Comparison of ENCODE assay signal across 8 mouse cellular contexts in genomic region chr11:90369115-90369514, GRCm38 (mm10). TPM values are rescaled to one million over a fixed set of nuclear protein-coding genes. Genes with fewer than 3 reads are reported as not detected.
DNase-seq lines count a peak whose midpoint lies in the region; ATAC-seq and TF ChIP-seq lines count a peak whose summit lies in the region.

No protein-coding gene starts in this region.

- H3K9me3 ChIP-seq in heart, embryonic 10.5 days = no peaks in the 10 kb centered on the region
- no peaks in the 10 kb centered on the region for H3K9me3 ChIP-seq in heart, embryonic 13.5 days
- H3K9me3 ChIP-seq in limb, embryonic 14.5 days (ENCODE audit: control insufficient read depth, low read length) = no peaks in the 10 kb centered on the region
- no peaks in the 10 kb centered on the region for H3K9me3 ChIP-seq in neural tube, embryonic 13.5 days

- peak overlapping the region; percentile 48 for H3K27ac ChIP-seq in heart, embryonic 10.5 days
- peak overlapping the region; percentile 89 for H3K27ac ChIP-seq in heart, embryonic 13.5 days (replicated peaks)
- H3K27ac ChIP-seq in limb, embryonic 14.5 days (replicated peaks; ENCODE audit: low read depth, low read length) = peak overlapping the region; percentile 59
- H3K27ac ChIP-seq in neural tube, embryonic 13.5 days (replicated peaks) = peak overlapping the region; percentile 82

- no peak for TF ChIP-seq POLR2A in limb, embryonic 14.5 days (IDR thresholded peaks at IDR 0.05; ENCODE audit: borderline replicate concordance, extremely low read depth, insufficient read depth, insufficient read length)

- DNase-seq in heart, embryonic 10.5 days (ENCODE audit: low spot score) = no peak
- DNase-seq in heart, adult 8-10 months (ENCODE audit: low spot score) = no peak
- no peak for DNase-seq in limb, embryonic 14.5 days (ENCODE audit: low spot score)
- DNase-seq in T-cell, adult 2 months (ENCODE audit: low spot score) = no peak
- DNase-seq in layer of hippocampus, postnatal 10 days (ENCODE audit: low spot score in 2 of 2) = no peak
- DNase-seq in frontal cortex, adult 2 months (ENCODE audit: extremely low spot score in 1 of 2, low spot score in 1 of 2) = no peak

- peaks cover 12% of the 10 kb centered on the region; the same call in 1 of the 2 replicates for H3K27me3 ChIP-seq in heart, embryonic 10.5 days (ENCODE audit: insufficient read depth, poor library complexity, severe bottlenecking)
- no peaks in the 10 kb centered on the region for H3K27me3 ChIP-seq in heart, embryonic 13.5 days (replicated peaks)
- no peaks in the 10 kb centered on the region for H3K27me3 ChIP-seq in limb, embryonic 14.5 days (ENCODE audit: control insufficient read depth, insufficient read depth, low read length)
- no peaks in the 10 kb centered on the region for H3K27me3 ChIP-seq in neural tube, embryonic 13.5 days

- H3K4me2 ChIP-seq in heart, embryonic 13.5 days = peak overlapping the region; percentile 61
- no peak overlapping the region; the same call in 1 of the 2 replicates for H3K4me2 ChIP-seq in limb, embryonic 14.5 days (replicated peaks; ENCODE audit: low read depth, low read length, severe bottlenecking)
- H3K4me2 ChIP-seq in neural tube, embryonic 13.5 days = no peak overlapping the region

- peaks cover 45% of the 10 kb centered on the region for H3K4me1 ChIP-seq in heart, embryonic 10.5 days
- peaks cover 54% of the 10 kb centered on the region for H3K4me1 ChIP-seq in heart, embryonic 13.5 days
- H3K4me1 ChIP-seq in limb, embryonic 14.5 days (ENCODE audit: control insufficient read depth, insufficient read depth, low read length) = peaks cover 44% of the 10 kb centered on the region
- peaks cover 34% of the 10 kb centered on the region for H3K4me1 ChIP-seq in neural tube, embryonic 13.5 days (replicated peaks)

- 21% methylated on average over 7 of the region's 7 CpGs for WGBS in heart, embryonic 10.5 days
- 20% methylated on average over 7 of the region's 7 CpGs for WGBS in heart, embryonic 13.5 days
- 24% methylated on average over 7 of the region's 7 CpGs for WGBS in limb, embryonic 14.5 days
- 27% methylated on average over 6 of the region's 7 CpGs for WGBS in neural tube, embryonic 13.5 days

- ATAC-seq in heart, embryonic 13.5 days (ENCODE audit: extremely low read depth, insufficient number of reproducible peaks, low FRiP score, low TSS enrichment) = no peak
- ATAC-seq in limb, embryonic 14.5 days (ENCODE audit: low FRiP score, low read depth) = no peak
- no peak for ATAC-seq in neural tube, embryonic 13.5 days (ENCODE audit: low read depth)

- 0 out of 2 replicates have a peak overlapping the region, but pooled peaks have one; percentile 22 for H3K4me3 ChIP-seq in heart, embryonic 10.5 days
- H3K4me3 ChIP-seq in heart, embryonic 13.5 days = no peak overlapping the region
- H3K4me3 ChIP-seq in limb, embryonic 14.5 days (replicated peaks; ENCODE audit: low read length) = no peak overlapping the region
- H3K4me3 ChIP-seq in neural tube, embryonic 13.5 days = no peak overlapping the region

- no peaks in the 10 kb centered on the region for H3K36me3 ChIP-seq in heart, embryonic 10.5 days
- H3K36me3 ChIP-seq in heart, embryonic 13.5 days = no peaks in the 10 kb centered on the region
- no peaks in the 10 kb centered on the region for H3K36me3 ChIP-seq in limb, embryonic 14.5 days (ENCODE audit: control insufficient read depth, insufficient read depth, low read length)
- no peaks in the 10 kb centered on the region for H3K36me3 ChIP-seq in neural tube, embryonic 13.5 days

- H3K9ac ChIP-seq in heart, embryonic 13.5 days = peak overlapping the region; percentile 38; the same call in 1 of the 2 replicates
- H3K9ac ChIP-seq in limb, embryonic 14.5 days (ENCODE audit: low read depth, low read length, severe bottlenecking) = peak overlapping the region; percentile 12
- H3K9ac ChIP-seq in neural tube, embryonic 13.5 days = 0 out of 2 replicates have a peak overlapping the region, but pooled peaks have one; percentile 10

RNA-seq across cellular contexts. Expression of gene Hlf, which starts 21.6 kb away (rescaled TPM):
- 1.7 and 3.3 TPM in 2 replicates for polyA plus RNA-seq in heart, embryonic 10.5 days (2016; fragmentation: Nextera tagmentation; extraction: Ambion mirVana)
- 10 to 100 TPM; 14.6 to 34.7 (median 21.5) TPM for total RNA-seq in heart, adult 8-10 months (2022)
- polyA plus RNA-seq in heart, embryonic 13.5 days (2015; fragmentation: Nextera tagmentation; extraction: Ambion mirVana) = 3.0 and 3.3 TPM in 2 replicates
- 2.8 and 3.7 TPM in 2 replicates for polyA plus RNA-seq in limb, embryonic 14.5 days (2012; rRNA removed)
- polyA plus RNA-seq in limb, embryonic 14.5 days (2014; fragmentation: Nextera tagmentation; extraction: Ambion mirVana) = 2.2 and 2.9 TPM in 2 replicates
- 3.3 TPM in 2 replicates for polyA plus RNA-seq in neural tube, embryonic 13.5 days (2015; fragmentation: Nextera tagmentation; extraction: Ambion mirVana)
- 10 to 100 TPM; 29.6 to 31.3 TPM for total RNA-seq in layer of hippocampus, postnatal 10 days (2021)
- polyA plus RNA-seq in frontal cortex, adult 2 months (2012; rRNA removed) = 76.4 and 93.9 TPM in 2 replicates

Comparison
In these comparisons a context has a peak if more than half of its experiments do, and no peak if none do; other contexts are left out.
1. RNA of gene Hlf, which starts 21.6 kb away (polyA plus RNA-seq): 76.4 to 93.9 TPM in frontal cortex, adult 2 months; 3.3 TPM in neural tube, embryonic 13.5 days, 1.7 to 3.3 TPM in heart, embryonic 10.5 days, 3.0 to 3.3 TPM in heart, embryonic 13.5 days and 2.2 to 3.7 TPM in limb, embryonic 14.5 days; every median in the first group is over 10 times any median in the second.
2. Peak in every context shown above with its lines, with median percentiles within 50 percentile points of each other: H3K27ac ChIP-seq and H3K9ac ChIP-seq.